Mouse (Mus musculus) heart, adult 9 months (tissue): Measurements from ENCODE around the gene 4931406C07Rik.

Experiments used
- DNase-seq, 2 experiments: peaks; one replicate each; pipeline ENCODE4 v3.0.0; 2022; ENCODE audit warnings: low spot score in 2 of 2

4931406C07Rik gene

GRCm38 (mm10) chr9:15238297-15238990, 67.8 kb downstream of the 4931406C07Rik start:
- no peak for DNase-seq

GRCm38 (mm10) chr9:15237516-15238296, 68.5 kb downstream of the 4931406C07Rik start:
- DNase-seq: no peak

DNA sequence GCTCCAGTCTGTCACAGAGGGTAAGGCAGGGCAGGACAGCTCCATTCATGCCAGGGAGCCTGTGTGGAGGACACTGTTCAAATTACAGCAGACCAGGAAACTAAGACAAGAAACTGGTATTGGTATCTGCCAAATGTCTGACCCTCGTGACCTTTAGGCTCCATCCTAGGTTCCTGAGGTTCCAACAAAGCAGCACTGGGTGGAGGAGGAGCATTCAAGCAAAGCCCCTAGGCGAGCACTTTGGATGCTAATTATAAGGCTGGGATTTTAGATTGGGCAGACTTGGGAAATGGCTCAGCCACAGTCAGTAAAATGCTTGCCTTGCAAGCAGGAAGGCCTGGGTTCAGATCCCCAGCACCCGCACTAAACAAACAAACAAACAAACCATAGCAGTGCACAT, 70.3 kb downstream of the 4931406C07Rik start:
- DNase-seq: no peak

- DNase-seq: no peak
Measured at GRCm38 (mm10) chr9:15233604-15234003, 72.6 kb downstream of the 4931406C07Rik start.
